9 mouse cellular contexts compared by ENCODE assay signal in genomic region chr6:30723331-30723730, GRCm38 (mm10). TPM values are rescaled to one million over a fixed set of nuclear protein-coding genes. Genes with fewer than 3 reads are reported as not detected.
DNase-seq lines count a peak whose midpoint lies in the region; ATAC-seq lines count a peak whose summit lies in the region.
"Had no signal": no experiment of that assay in that cellular context is flagged by ENCODE, and none has a peak within 500 bp of the region (broad histone marks: within the 10 kb centered on the region; RNA-seq: fewer than 3 reads in every experiment).

TSS of gene Mest (plus strand) at chr6:30723547.

- DNase-seq in kidney, postnatal 14 days = peak; percentile 28
- DNase-seq in kidney, postnatal 36 days = no peak
- DNase-seq in embryonic facial prominence, embryonic 11.5 days (ENCODE audit: low spot score) = no peak
- DNase-seq in liver, embryonic 13.5 days = no peak
- DNase-seq in urinary bladder, postnatal 10 days (ENCODE audit: low spot score) = no peak
- DNase-seq in yolk sac, embryonic 10.5 days (ENCODE audit: low spot score) = no peak
- no peak for DNase-seq in urinary bladder, postnatal 14 days (ENCODE audit: low spot score)

- 0 out of 2 replicates have a peak within 1 kb of the TSS, but pooled peaks have one; percentile 18 for H3K9ac ChIP-seq in embryonic facial prominence, embryonic 11.5 days (replicated peaks; ENCODE audit: low read length)
- H3K9ac ChIP-seq in hindbrain, embryonic 12.5 days = no peak within 1 kb of the TSS
- H3K9ac ChIP-seq in liver, embryonic 13.5 days = no peak within 1 kb of the TSS

- H3K36me3 ChIP-seq in embryonic facial prominence, embryonic 11.5 days (replicated peaks; ENCODE audit: control insufficient read depth, insufficient read depth, low read depth, low read length) = no peaks in the 10 kb centered on the region
- H3K36me3 ChIP-seq in hindbrain, embryonic 12.5 days = no peaks in the 10 kb centered on the region
- no peaks in the 10 kb centered on the region for H3K36me3 ChIP-seq in liver, embryonic 13.5 days

- no peak within 1 kb of the TSS for H3K4me3 ChIP-seq in embryonic facial prominence, embryonic 11.5 days (ENCODE audit: low read depth, low read length)
- H3K4me3 ChIP-seq in hindbrain, embryonic 12.5 days = no peak within 1 kb of the TSS
- H3K4me3 ChIP-seq in liver, embryonic 13.5 days (replicated peaks) = no peak within 1 kb of the TSS

- H3K27ac ChIP-seq in embryonic facial prominence, embryonic 11.5 days (replicated peaks; ENCODE audit: low read depth, low read length) = no peak within 1 kb of the TSS
- H3K27ac ChIP-seq in hindbrain, embryonic 12.5 days = peak within 1 kb of the TSS; percentile 82
- H3K27ac ChIP-seq in liver, embryonic 13.5 days = no peak within 1 kb of the TSS

- ATAC-seq in embryonic facial prominence, embryonic 11.5 days (replicated peaks; ENCODE audit: insufficient number of reproducible peaks, low FRiP score, low TSS enrichment, low read depth) = no peak
- no peak for ATAC-seq in hindbrain, embryonic 12.5 days (ENCODE audit: low FRiP score)
- ATAC-seq in liver, embryonic 13.5 days (ENCODE audit: low read depth) = no peak
- ATAC-seq: Patski had no signal

- H3K9me3 ChIP-seq in embryonic facial prominence, embryonic 11.5 days (replicated peaks; ENCODE audit: control insufficient read depth, low read length) = no peaks in the 10 kb centered on the region
- H3K9me3 ChIP-seq in hindbrain, embryonic 12.5 days (replicated peaks) = no peaks in the 10 kb centered on the region
- no peaks in the 10 kb centered on the region for H3K9me3 ChIP-seq in liver, embryonic 13.5 days (replicated peaks)

- WGBS in embryonic facial prominence, embryonic 11.5 days = 67% methylated on average over 7 of the region's 7 CpGs
- WGBS in hindbrain, embryonic 12.5 days = 75% methylated on average over 7 of the region's 7 CpGs
- 63% methylated on average over 7 of the region's 7 CpGs for WGBS in liver, embryonic 13.5 days (ENCODE audit: insufficient replicate concordance)

- no peak within 1 kb of the TSS for H3K4me2 ChIP-seq in embryonic facial prominence, embryonic 11.5 days (ENCODE audit: low read depth, low read length)
- H3K4me2 ChIP-seq in hindbrain, embryonic 12.5 days (replicated peaks) = no peak within 1 kb of the TSS
- no peak within 1 kb of the TSS for H3K4me2 ChIP-seq in liver, embryonic 13.5 days

- H3K4me1 ChIP-seq in embryonic facial prominence, embryonic 11.5 days (ENCODE audit: control insufficient read depth, insufficient read depth, low read length) = peaks cover 6% of the 10 kb centered on the region
- H3K4me1 ChIP-seq in hindbrain, embryonic 12.5 days = peaks cover 20% of the 10 kb centered on the region
- no peaks in the 10 kb centered on the region for H3K4me1 ChIP-seq in liver, embryonic 13.5 days (replicated peaks)

- no peaks in the 10 kb centered on the region for H3K27me3 ChIP-seq in embryonic facial prominence, embryonic 11.5 days (ENCODE audit: control insufficient read depth, insufficient read depth, low read length)
- H3K27me3 ChIP-seq in hindbrain, embryonic 12.5 days = no peaks in the 10 kb centered on the region
- H3K27me3 ChIP-seq in liver, embryonic 13.5 days = no peaks in the 10 kb centered on the region

RNA-seq across cellular contexts. Expression of gene Mest, which starts in this region (rescaled TPM):
- 1,816 and 1,902 TPM in 2 replicates for polyA plus RNA-seq in embryonic facial prominence, embryonic 11.5 days (2014; fragmentation: Nextera tagmentation; extraction: Ambion mirVana)
- 763 and 927 TPM in 2 replicates for polyA plus RNA-seq in hindbrain, embryonic 12.5 days (2016; fragmentation: Nextera tagmentation; extraction: Ambion mirVana)
- polyA plus RNA-seq in liver, embryonic 13.5 days (2015; fragmentation: Nextera tagmentation; extraction: Ambion mirVana) = 185 and 233 TPM in 2 replicates
